Mouse (Mus musculus) embryonic facial prominence, embryonic 12.5 days (tissue): ENCODE data around the gene Klhl4. TPM values are rescaled to one million over a fixed set of nuclear protein-coding genes. Genes with fewer than 3 reads are reported as not detected.
A peak's percentile ranks its signal among the peaks of the same experiment; 100 is the strongest.

Experiments
- ATAC-seq: fragments of 200-750 bp; cut with Nextera tagmentation; 2 replicates; pipeline ENCODE4 v1.8.0; 2017; ENCODE audit not compliant: insufficient number of reproducible peaks, insufficient read depth, low FRiP score, low TSS enrichment
- H3K27ac ChIP-seq: fragments of 300-500 bp; sonication (generic); 2 replicates; pipeline ENCODE4 v1.5.1; 2016; ENCODE audit warnings: mild to moderate bottlenecking
- H3K27me3 ChIP-seq: fragments of 300-500 bp; sonication (generic); 2 replicates; pipeline ENCODE4 v1.6.1; 2016; ENCODE audit warnings: mild to moderate bottlenecking, moderate library complexity
- H3K36me3 ChIP-seq: fragments of 300-500 bp; sonication (generic); 2 replicates; pipeline ENCODE4 v1.6.1; 2016; ENCODE audit warnings: mild to moderate bottlenecking
- H3K4me1 ChIP-seq: fragments of 300-500 bp; sonication (generic); 2 replicates; pipeline ENCODE4 v1.6.1; 2016
- H3K4me2 ChIP-seq: fragments of 300-500 bp; sonication (generic); replicated peaks from 2 replicates; pipeline ENCODE4 v1.6.1; 2016; ENCODE audit warnings: mild to moderate bottlenecking, moderate library complexity
- H3K4me3 ChIP-seq: fragments of 300-500 bp; sonication (generic); 2 replicates; pipeline ENCODE4 v1.5.1; 2016; ENCODE audit warnings: mild to moderate bottlenecking
- H3K9ac ChIP-seq: fragments of 300-500 bp; sonication (generic); 2 replicates; pipeline ENCODE4 v1.6.1; 2016; ENCODE audit warnings: mild to moderate bottlenecking, moderate library complexity
- H3K9me3 ChIP-seq: fragments of 300-500 bp; sonication (generic); 2 replicates; pipeline ENCODE4 v1.6.1; 2016; ENCODE audit warnings: mild to moderate bottlenecking, moderate library complexity
- WGBS: fragments of 180-500 bp; shearing (Covaris S2); methylation state at CpG from one replicate; pipeline ENCODE4 v1.1.7; 2016; 5-methylcytosine and 5-hydroxymethylcytosine counted together
- polyA plus RNA-seq: library from polyadenylated mRNA; unstranded; fragments of >200 nt; fragmentation: Nextera tagmentation; extraction: Ambion mirVana; gene quantifications from 2 replicates; pipeline ENCODE4 v1.2.1, GENCODE M21; 2016

The Klhl4 gene
- 10.2 TPM in 2 replicates for polyA plus RNA-seq

DNA sequence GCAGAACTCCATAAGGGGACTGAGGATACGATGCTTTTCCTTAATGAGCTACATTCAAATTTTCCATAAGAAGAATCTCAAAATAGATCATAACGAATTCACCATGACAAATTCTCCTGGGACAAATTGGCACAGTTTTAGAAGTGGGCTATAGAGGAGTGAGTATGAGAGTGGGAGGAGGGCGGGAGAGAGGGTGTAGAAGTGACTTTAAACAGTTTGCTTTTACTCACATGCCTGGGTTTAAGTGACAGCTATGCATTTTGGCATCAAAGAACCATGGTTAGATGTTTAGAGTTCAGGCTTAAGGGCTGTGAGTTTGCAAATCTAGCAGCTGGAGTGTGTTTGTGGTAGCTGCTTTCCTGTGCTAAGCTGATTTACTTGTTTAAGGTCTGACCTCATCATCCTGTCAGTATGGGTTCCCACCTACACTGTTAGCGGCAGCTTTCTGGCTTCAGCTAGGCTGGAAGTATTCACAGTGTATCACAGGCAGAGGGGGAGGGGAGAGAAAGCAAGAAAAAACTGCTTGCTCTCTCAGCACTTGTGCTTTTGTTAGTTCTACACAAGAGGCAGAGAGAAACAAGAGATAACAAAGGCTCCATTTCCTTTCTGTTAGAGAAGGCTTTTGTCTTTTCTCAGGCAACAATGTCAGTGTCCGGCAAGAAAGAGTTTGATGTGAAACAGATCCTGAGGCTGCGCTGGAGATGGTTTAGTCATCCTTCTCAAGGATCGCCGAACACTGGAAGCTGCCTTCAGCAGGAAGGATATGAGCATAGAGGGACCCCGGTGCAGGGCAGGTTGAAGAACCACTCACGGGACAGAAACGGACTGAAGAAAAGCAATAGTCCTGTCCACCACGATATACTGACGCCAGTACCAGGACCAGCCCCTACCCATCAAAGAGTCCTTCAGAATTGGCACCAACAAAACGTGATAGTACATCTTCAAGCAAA, at the start of gene Klhl4:
TSS of gene Klhl4 (plus strand) at position 552 of the 950 bp plus-strand sequence.
- Histone ChIP-seq H3K4me2 (peak within 1 kb of the TSS; percentile 39), H3K9me3 (no peaks in the 10 kb centered on the region), H3K4me1 (no peaks in the 10 kb centered on the region), H3K9ac (no peak within 1 kb of the TSS), H3K36me3 (no peaks in the 10 kb centered on the region), H3K27ac (no peak within 1 kb of the TSS), H3K4me3 (peak within 1 kb of the TSS; percentile 17; the same call in 1 of the 2 replicates), H3K27me3 (no peaks in the 10 kb centered on the region)
- 0 out of 2 replicates have a peak, but pooled peaks have one; percentile 56 for ATAC-seq
- WGBS: 39% methylated on average over 14 of the region's 14 CpGs

DNA sequence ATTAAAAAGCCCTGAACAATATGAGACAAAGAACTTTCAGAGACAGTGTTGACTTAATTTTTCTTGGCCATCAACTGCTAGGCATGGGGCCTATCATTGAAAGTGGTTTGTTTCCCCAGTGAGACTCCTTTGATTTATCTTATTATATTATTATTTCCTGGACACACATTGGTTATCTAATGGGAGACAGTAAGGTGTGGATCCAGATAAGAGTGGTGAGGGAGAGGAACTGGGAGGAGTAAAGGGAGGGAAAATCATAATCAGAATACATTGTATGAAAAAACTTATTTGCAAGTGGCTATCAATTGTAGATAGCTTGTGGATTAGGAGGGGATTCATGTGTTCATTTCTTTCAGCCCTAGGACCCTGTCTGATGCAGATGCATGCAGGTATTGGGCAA, 10.0 kb downstream of the Klhl4 start:
- no peak overlapping the region for H3K4me3 ChIP-seq
- H3K4me1 ChIP-seq: no peaks in the 10 kb centered on the region
- H3K9ac ChIP-seq: no peak overlapping the region
- no peak overlapping the region for H3K4me2 ChIP-seq
- no peaks in the 10 kb centered on the region for H3K9me3 ChIP-seq
- ATAC-seq: no peak
- no peaks in the 10 kb centered on the region for H3K27me3 ChIP-seq
- no peaks in the 10 kb centered on the region for H3K36me3 ChIP-seq
- H3K27ac ChIP-seq: no peak overlapping the region

DNA sequence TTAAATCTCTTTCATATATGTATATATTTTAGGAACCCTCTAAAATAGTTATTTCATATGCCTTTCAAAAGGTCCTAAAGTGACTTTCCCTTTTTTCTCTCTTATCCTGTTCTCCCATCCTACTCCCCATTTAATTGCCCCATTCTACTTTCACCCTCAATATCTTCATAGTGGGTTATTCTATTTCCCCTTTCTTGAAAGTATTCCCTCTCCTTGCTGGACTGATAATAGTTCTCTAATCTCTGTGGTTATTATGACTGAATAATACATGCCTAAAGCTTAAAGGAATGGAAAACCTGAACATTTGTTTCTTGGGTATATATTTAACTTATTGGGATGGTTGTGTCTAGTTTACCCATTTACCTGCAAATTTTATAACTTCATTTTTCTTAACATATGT, 12.6 kb downstream of the Klhl4 start:
- no peak for ATAC-seq
- no peak overlapping the region for H3K4me3 ChIP-seq

DNA sequence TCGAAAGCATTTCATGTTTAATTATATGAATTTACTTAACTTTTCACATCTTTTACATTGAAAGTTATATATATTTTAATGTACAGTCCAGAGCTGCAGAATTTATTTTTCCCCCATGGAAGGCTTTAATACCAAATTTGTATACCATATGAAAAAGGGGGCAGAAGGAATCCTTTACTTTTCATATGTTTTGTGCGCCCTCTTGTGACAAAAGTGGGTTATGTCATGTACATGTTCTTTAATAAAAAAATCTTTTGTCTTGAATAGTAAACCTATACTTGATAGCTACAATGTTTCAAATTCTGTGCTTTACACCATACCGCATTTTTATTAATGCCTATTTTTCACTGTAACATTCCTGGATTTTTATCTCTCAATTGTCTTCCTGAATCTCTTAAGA, 84.0 kb downstream of the Klhl4 start:
- no peaks in the 10 kb centered on the region for H3K4me1 ChIP-seq
- no peak overlapping the region for H3K9ac ChIP-seq
- no peaks in the 10 kb centered on the region for H3K27me3 ChIP-seq
- no peak overlapping the region for H3K27ac ChIP-seq
- H3K36me3 ChIP-seq: no peaks in the 10 kb centered on the region
- no peaks in the 10 kb centered on the region for H3K9me3 ChIP-seq
- WGBS: 31% methylated on average over 3 of the region's 3 CpGs
- no peak overlapping the region for H3K4me3 ChIP-seq
- H3K4me2 ChIP-seq: no peak overlapping the region
- no peak for ATAC-seq

More for the DNA sequence above, 12.6 kb downstream of the Klhl4 start:
- no peak overlapping the region for H3K4me2 ChIP-seq
- no peaks in the 10 kb centered on the region for H3K27me3 ChIP-seq
- no peaks in the 10 kb centered on the region for H3K36me3 ChIP-seq
- H3K4me1 ChIP-seq: no peaks in the 10 kb centered on the region
- no peak overlapping the region for H3K27ac ChIP-seq
- no peak overlapping the region for H3K9ac ChIP-seq
- no peaks in the 10 kb centered on the region for H3K9me3 ChIP-seq

DNA sequence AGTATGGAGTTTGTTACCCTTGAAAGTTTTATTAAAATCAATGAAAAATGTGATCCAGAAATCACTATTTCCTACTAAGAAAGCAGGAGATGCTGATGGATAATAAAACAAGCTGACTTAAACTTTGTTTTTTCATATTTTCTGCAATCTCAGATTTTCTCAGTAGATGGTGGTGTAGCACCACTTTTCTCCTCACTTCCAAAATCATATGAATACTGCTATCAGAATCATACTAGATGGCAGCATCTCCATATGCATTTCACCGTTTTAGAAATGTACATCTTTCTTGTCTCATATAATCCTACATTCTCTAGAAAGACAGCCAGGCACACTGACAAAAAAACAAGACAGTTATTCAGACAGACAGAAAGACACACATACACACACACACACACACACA, 108.2 kb downstream of the Klhl4 start:
- no peak for ATAC-seq
- no peaks in the 10 kb centered on the region for H3K27me3 ChIP-seq
- 56% methylated on average over 1 of the region's 1 CpGs for WGBS
- no peak overlapping the region for H3K9ac ChIP-seq
- no peaks in the 10 kb centered on the region for H3K9me3 ChIP-seq
- H3K36me3 ChIP-seq: no peaks in the 10 kb centered on the region
- H3K4me1 ChIP-seq: no peaks in the 10 kb centered on the region
- H3K4me2 ChIP-seq: no peak overlapping the region
- no peak overlapping the region for H3K27ac ChIP-seq
- no peak overlapping the region for H3K4me3 ChIP-seq
